Mouse (Mus musculus) small intestine, adult 2 months (tissue): Measurements from ENCODE around the gene Ccdc183. TPM values are rescaled to one million over a fixed set of nuclear protein-coding genes. Genes with fewer than 3 reads are reported as not detected.

Experiments used
- H3K27ac ChIP-seq: fragments of 200-500 bp; 2 replicates; pipeline ENCODE4 v1.5.1; 2012; ENCODE audit warnings: low read depth, low read length, control low read depth, inconsistent platforms; ENCODE audit not compliant: insufficient read depth
- H3K27me3 ChIP-seq: fragments of 200-500 bp; 2 replicates; pipeline ENCODE4 v1.6.1; 2012; ENCODE audit warnings: mild to moderate bottlenecking, moderate library complexity, low read length, inconsistent platforms; ENCODE audit not compliant: control insufficient read depth, insufficient read depth
- H3K36me3 ChIP-seq: fragments of 200-500 bp; 2 replicates; pipeline ENCODE4 v1.6.1; 2012; ENCODE audit warnings: mild to moderate bottlenecking, low read length, control low read depth, inconsistent platforms; ENCODE audit not compliant: control insufficient read depth, insufficient read depth
- H3K4me1 ChIP-seq: fragments of 200-500 bp; 2 replicates; pipeline ENCODE4 v1.6.1; 2012; ENCODE audit warnings: low read length, inconsistent platforms, mixed read lengths; ENCODE audit not compliant: control insufficient read depth, insufficient read depth, insufficient read length
- H3K4me3 ChIP-seq: fragments of 200-500 bp; 2 replicates; pipeline ENCODE4 v1.5.1; 2012; ENCODE audit warnings: low read depth, mild to moderate bottlenecking, control low read depth, inconsistent platforms, low read length, moderate library complexity
- CTCF ChIP-seq: fragments of 200-500 bp; IDR thresholded peaks from 2 replicates; pipeline ENCODE4 v1.5.1; 2012; ENCODE audit warnings: low read depth, mild to moderate bottlenecking, control low read depth, inconsistent platforms, low read length, moderate library complexity, mixed read lengths; ENCODE audit not compliant: insufficient replicate concordance, insufficient read length; ENCODE audit errors: extremely low read depth
- POLR2A ChIP-seq: fragments of 200-500 bp; IDR thresholded peaks from 2 replicates; pipeline ENCODE4 v1.6.1; 2012; ENCODE audit warnings: low read depth, mild to moderate bottlenecking, control low read depth, inconsistent platforms, low read length, moderate library complexity
- WGBS: fragments of 180-500 bp; shearing (Covaris S2); methylation state at CpG from one replicate; pipeline ENCODE4 v1.1.7; 2018; 5-methylcytosine and 5-hydroxymethylcytosine counted together
- polyA plus RNA-seq: library from polyadenylated mRNA; depleted of rRNA; stranded (reverse); fragments of >200 nt; gene quantifications from 2 replicates; pipeline ENCODE4 v1.2.3, GENCODE M21; 2012

Ccdc183 gene
- polyA plus RNA-seq, 1 experiment: not detected

DNA sequence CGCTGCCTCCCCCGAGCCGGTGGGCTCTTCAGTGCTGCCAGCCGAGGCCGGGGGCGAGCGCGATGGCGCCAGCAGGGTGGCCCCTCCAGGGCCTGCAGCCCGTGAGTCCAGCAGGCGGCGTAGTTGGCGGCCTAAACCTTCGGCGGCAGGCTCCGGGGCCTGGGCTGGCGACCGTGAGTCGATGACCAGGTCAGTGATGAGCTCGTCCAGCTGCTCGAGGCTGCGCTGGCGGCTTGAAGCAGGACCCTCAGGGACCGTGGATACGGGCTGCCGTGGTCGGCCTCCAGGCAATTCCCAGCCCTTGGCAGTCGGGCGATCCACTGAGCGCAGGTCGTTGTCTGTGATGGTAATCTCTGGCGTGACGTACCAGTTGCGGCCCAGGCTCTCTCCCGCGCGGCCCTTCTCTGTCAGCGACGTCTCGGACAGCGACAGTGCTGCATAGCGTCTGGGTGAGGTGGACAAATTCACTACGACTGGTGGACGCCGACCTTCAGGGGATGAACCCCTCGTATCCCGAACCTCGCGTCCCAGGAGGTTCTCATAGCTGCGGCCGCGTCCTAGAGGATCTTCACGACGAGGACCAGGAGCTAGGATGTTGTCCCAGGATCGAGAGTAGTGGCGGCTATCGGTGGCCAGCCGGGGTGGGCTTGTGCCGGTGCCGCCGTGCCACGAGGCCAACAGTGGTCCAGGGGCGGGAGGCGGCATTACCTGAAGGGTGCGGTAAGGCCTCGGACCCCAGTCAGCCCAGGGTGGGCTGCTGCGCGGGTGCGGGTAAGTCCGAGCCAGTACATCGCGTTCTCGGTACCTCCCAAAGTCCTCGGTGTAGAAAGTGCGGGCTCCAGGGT is 39.3 kb downstream of the Ccdc183 start:
- TF ChIP-seq CTCF (no peak), POLR2A (no peak)
- Histone ChIP-seq H3K27me3 (peaks cover 36% of the 10 kb centered on the region), H3K4me1 (peaks cover 33% of the 10 kb centered on the region), H3K36me3 (peaks cover 1% of the 10 kb centered on the region; the same call in 1 of the 2 replicates), H3K27ac (no peak overlapping the region), H3K4me3 (peak overlapping the region; percentile 5; the same call in 1 of the 2 replicates)
- 22% methylated on average over 75 of the region's 75 CpGs for WGBS

DNA sequence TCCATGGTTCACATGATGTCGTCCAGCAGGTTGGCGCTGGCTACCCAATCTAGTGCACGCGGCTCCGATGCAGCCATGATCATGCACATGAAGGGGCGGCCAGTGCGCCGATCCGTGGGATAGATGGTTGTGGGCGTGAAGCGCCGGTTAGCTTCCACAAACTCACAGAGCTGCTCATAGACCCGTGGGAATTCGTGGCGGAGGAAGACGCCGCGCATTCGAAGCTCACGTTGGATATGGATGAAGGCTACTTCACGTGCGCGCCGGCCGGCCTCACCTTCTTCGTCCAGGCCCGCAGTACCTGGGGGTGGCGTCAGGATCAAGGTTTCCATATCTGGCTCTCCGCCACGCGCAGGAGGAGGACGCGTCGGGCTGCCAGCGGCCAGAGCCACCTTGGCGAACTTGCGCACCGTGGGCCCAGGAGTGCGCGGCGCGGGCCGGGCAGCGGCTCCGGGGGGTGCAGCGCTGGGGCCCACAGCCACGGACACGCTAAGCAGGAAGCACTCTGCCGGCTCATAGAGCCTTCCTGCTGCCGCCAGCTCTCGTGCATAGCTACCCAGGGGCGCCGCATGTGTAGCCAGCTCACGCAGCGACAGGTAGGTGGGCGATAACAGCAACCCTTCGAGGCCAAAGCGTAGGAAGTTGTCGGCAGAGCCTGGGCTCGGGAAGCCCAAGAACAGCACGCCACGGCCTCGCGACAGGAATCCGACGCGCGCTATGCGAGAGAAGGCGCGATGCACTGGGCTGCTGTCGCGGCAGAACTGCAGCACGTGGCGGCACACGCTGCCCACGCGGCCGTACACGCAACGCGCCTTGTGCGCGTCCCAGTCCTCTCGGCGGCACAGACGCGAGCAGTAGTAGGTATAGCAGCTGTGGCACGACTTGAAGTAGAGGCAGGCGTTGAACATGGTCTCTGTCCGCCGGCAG is 40.2 kb downstream of the Ccdc183 start:
- Histone ChIP-seq H3K27me3 (peaks cover 36% of the 10 kb centered on the region), H3K27ac (no peak overlapping the region), H3K36me3 (no peaks in the 10 kb centered on the region), H3K4me3 (0 out of 2 replicates have a peak overlapping the region, but pooled peaks have one; percentile 8), H3K4me1 (peaks cover 33% of the 10 kb centered on the region)
- WGBS: 42% methylated on average over 92 of the region's 92 CpGs
- TF ChIP-seq POLR2A (no peak), CTCF (no peak)

- Histone ChIP-seq H3K27me3 (peaks cover 36% of the 10 kb centered on the region), H3K27ac (no peak overlapping the region), H3K36me3 (no peaks in the 10 kb centered on the region), H3K4me3 (no peak overlapping the region), H3K4me1 (peaks cover 31% of the 10 kb centered on the region)
- TF ChIP-seq CTCF (no peak), POLR2A (no peak)
- WGBS: 88% methylated on average over 16 of the region's 16 CpGs
Observed at GRCm38 (mm10) chr2:25576028-25576850, 41.2 kb downstream of the Ccdc183 start.

DNA sequence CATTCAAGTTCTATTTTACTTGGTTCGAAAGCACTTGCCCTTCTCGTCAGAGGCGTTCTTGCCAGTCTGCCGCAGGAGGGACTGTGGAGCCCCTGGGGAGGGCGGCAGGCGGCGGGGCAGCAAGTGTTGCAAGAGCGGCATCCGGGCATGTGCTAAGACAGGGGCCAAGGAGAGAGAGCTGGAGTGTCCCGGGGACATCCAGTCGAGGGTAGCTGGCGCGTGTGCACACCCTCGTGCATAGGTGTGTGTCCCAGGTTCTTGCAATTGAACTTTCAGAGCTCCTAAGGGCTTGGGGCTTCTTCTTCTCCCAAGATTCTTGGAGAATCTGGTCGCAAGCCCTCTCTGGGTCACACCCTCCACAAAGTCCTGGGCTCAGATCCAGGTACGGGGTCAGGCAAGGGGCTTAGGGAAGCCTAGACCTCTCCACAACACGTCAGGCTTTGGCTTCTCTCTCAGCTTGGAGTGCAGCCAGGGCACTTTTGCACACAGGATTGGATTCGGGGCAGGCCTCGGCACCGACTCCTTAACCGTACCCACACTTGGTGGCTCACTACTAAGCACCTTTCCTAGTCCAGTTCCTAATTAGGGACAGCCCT is 41.9 kb downstream of the Ccdc183 start:
- TF ChIP-seq POLR2A (no peak), CTCF (no peak)
- Histone ChIP-seq H3K36me3 (no peaks in the 10 kb centered on the region), H3K4me3 (peak overlapping the region; percentile 72), H3K27ac (no peak overlapping the region), H3K4me1 (peaks cover 27% of the 10 kb centered on the region), H3K27me3 (peaks cover 36% of the 10 kb centered on the region)
- WGBS: 6% methylated on average over 21 of the region's 21 CpGs

GRCm38 (mm10) chr2:25574579-25575431 is 42.7 kb downstream of the Ccdc183 start, which contains the start of the genes Mamdc4 and Phpt1:
Gene Mamdc4 (minus strand): TSS chr2:25574845.
Gene Phpt1 (minus strand): TSS chr2:25575224.
- no peaks in the 10 kb centered on the region for H3K36me3 ChIP-seq
- peak within 1 kb of the TSS; percentile 68 for H3K27ac ChIP-seq
- H3K4me3 ChIP-seq: peak within 1 kb of the TSS; percentile 72
- no peak for TF ChIP-seq CTCF
- TF ChIP-seq POLR2A: peak; percentile 61; the same call in 1 of the 2 replicates
- peaks cover 27% of the 10 kb centered on the region for H3K4me1 ChIP-seq
- H3K27me3 ChIP-seq: peaks cover 31% of the 10 kb centered on the region
- WGBS: under 1% methylated on average over 44 of the region's 45 CpGs
